Mouse (Mus musculus) cerebellum, adult 2 months (tissue): ENCODE measurements around the gene 1810055G02Rik.

ENCODE experiments used
- CTCF ChIP-seq: fragments of 200-500 bp; IDR thresholded peaks from 2 replicates; pipeline ENCODE4 v1.5.1; 2011; ENCODE audit warnings: low read depth, mild to moderate bottlenecking, control low read depth, low read length, moderate library complexity, borderline replicate concordance; ENCODE audit not compliant: insufficient read depth
- POLR2A ChIP-seq: fragments of 200-500 bp; IDR thresholded peaks from 2 replicates; pipeline ENCODE4 v1.6.1; 2011; ENCODE audit warnings: low read length, control low read depth, borderline replicate concordance; ENCODE audit not compliant: insufficient read depth

GRCm38 (mm10) chr19:3739650-3740049 lies 31.6 kb downstream of the 1810055G02Rik start:
- TF ChIP-seq CTCF (no peak), POLR2A (no peak)
